Mouse (Mus musculus): ENCODE results near the gene Mthfr. TPM values are rescaled to one million over a fixed set of nuclear protein-coding genes. Genes with fewer than 3 reads are reported as not detected.

Mthfr gene
- total and polyA plus RNA-seq, 2 experiments from 2014 or later: 7.9 to 34.5 TPM

DNA sequence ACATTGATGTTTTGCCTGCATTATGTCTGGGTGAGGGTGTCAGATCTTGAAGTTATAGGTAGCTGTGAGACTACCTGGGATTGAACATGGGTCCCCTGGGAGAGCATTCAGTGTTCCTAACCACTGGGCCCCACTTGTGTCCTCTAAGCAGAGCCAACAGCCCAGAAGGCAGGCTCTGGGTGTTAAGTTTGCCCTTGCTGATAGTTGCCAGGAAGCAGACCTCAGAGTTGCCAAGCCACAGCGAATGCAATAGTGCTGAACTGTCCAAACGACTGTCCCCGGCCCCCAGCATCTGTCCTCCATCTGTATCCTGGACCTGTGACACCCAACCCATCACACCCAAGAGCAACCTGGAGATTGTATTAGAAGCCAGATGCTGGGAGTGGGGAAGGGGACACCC lies 59.8 kb downstream of the Mthfr start:
- DNase-seq (no peak), ATAC-seq (no peak)
- WGBS: 71% methylated on average over 3 of the region's 3 CpGs
- Histone ChIP-seq H3K4me2 (ENCODE audit: low read depth) (no peak overlapping the region), H3K9me3 (ENCODE audit: low read length) (no peaks in the 10 kb centered on the region), H3K27me3 (ENCODE audit: insufficient read depth, low read length) (no peaks in the 10 kb centered on the region), H3K36me3 (ENCODE audit: insufficient read depth) (peaks cover 12% of the 10 kb centered on the region), H3K4me1 (ENCODE audit: insufficient read depth) (peaks cover 5% of the 10 kb centered on the region; the same call in 1 of the 2 replicates), H3K4me3 (ENCODE audit: low read depth, low read length) (no peak overlapping the region), H3K9ac (no peak overlapping the region), H3K27ac (ENCODE audit: low read depth, low read length) (no peak overlapping the region)
- no peak for TF ChIP-seq CTCF (IDR thresholded peaks at IDR 0.05; ENCODE audit: low read depth)

DNA sequence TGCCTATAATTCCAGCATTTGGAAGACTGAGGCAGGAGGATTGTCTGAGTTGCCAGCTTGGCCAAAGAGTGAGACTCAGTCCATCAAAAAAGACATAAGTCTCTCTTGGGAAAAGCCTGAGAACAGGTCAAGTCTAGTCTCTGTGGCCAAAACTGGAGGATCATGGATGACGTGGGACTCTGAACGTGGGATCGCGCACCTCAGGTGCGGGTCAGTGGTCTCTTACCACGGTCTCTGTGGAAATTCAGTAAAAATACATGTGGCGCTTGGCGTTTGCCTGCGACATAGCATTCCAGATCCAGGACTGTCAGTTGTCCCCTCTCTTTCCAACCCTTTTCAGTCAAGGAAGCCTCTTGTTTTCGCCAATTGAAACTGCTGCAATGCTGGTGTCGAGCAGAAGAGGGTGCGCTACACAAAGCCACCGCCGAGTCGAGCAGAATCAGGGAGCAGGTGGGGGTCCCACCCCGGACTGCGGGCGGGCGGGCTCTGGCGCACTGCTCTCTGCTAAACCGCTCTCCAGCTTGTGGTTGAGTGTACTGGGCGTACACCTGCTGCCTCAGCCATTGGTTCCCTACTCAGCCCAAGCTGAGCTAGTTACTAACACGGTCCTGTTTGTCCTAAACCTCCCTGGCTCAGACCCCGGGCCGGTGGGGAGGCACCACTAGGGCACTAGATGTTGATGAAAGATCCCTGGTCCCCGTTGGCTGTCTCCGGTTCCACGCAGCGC lies 63.1 kb downstream of the Mthfr start:
- DNase-seq (peak; percentile 85), ATAC-seq (peak; percentile 94)
- Histone ChIP-seq H3K27me3 (ENCODE audit: insufficient read depth, low read length) (no peaks in the 10 kb centered on the region), H3K4me1 (ENCODE audit: insufficient read depth) (peaks cover 5% of the 10 kb centered on the region; the same call in 1 of the 2 replicates), H3K9me3 (ENCODE audit: low read length) (no peaks in the 10 kb centered on the region), H3K4me3 (ENCODE audit: low read depth, low read length) (0 out of 2 replicates have a peak overlapping the region, but pooled peaks have one; percentile 7), H3K27ac (ENCODE audit: low read depth, low read length) (peak overlapping the region; percentile 69), H3K4me2 (ENCODE audit: low read depth) (peak overlapping the region; percentile 37), H3K36me3 (ENCODE audit: insufficient read depth) (peaks cover 15% of the 10 kb centered on the region), H3K9ac (peak overlapping the region; percentile 39; the same call in 1 of the 2 replicates)
- peak; percentile 85 for TF ChIP-seq CTCF (IDR thresholded peaks at IDR 0.05; ENCODE audit: low read depth)
- 14% methylated on average over 29 of the region's 29 CpGs for WGBS

DNA sequence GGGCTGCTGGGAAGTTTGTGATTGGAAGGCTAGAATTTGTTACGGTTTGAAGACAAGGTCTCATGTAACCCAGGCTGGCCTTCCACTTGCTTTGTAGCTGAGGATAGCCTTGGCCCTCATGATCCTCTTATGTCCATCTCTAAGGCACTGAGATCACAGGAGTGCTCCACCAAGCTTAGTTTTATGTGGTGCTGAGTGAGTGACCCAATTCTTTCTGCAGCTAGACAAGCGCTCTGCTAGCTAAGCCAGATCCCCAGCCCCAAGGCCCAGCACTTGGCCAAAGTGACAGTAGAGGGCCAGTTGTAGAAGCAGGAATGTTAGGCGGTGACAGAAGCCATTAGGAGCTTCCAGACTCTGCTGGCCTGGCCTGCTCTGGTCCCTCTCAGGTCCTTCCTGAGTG lies 65.3 kb downstream of the Mthfr start:
- H3K4me1 ChIP-seq (ENCODE audit: insufficient read depth): peaks cover 10% of the 10 kb centered on the region
- no peaks in the 10 kb centered on the region for H3K9me3 ChIP-seq (ENCODE audit: low read length)
- TF ChIP-seq CTCF (IDR thresholded peaks at IDR 0.05; ENCODE audit: low read depth): no peak
- H3K27me3 ChIP-seq (ENCODE audit: insufficient read depth, low read length): no peaks in the 10 kb centered on the region
- H3K4me3 ChIP-seq (ENCODE audit: low read depth, low read length): no peak overlapping the region
- DNase-seq (no peak), ATAC-seq (no peak)
- WGBS: 87% methylated on average over 3 of the region's 3 CpGs
- H3K27ac ChIP-seq (ENCODE audit: low read depth, low read length): no peak overlapping the region
- no peak overlapping the region for H3K9ac ChIP-seq
- peaks cover 20% of the 10 kb centered on the region for H3K36me3 ChIP-seq (ENCODE audit: insufficient read depth)
- H3K4me2 ChIP-seq (ENCODE audit: low read depth): no peak overlapping the region

DNA sequence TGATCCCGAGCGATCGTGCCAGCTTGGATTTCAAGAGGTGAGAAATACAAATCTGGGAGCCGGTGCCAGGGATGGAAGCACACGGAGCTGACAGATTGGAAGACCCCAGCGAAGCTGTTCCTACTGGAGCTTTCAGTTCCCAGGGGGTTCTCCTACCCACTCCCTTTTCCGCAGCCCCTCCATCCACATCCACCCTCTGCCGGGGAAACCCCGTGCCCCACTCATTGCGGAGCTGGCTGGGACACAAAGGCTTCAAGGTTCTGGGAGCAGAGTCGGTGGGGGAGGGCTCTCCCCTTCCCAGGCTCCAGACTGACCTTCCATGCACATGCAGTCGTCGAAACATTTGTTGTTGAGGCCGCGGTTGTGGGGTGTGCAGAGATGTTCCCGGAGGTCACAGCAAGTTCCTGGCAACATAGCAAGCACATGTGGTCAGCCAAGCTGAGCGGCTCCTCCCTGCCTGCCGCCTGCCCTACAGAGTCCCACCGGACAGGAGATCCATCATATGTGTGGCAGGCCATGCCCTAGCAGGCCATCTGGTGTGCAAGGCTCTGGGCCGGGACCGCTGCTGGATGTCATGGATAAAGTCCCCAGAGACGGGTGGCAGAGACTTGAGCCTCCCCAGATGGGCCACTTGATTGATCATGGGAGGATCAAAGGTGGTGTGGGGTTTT lies 68.9 kb downstream of the Mthfr start:
- H3K27ac ChIP-seq (ENCODE audit: low read depth, low read length): 0 out of 2 replicates have a peak overlapping the region, but pooled peaks have one; percentile 29
- WGBS: 50% methylated on average over 22 of the region's 22 CpGs

DNA sequence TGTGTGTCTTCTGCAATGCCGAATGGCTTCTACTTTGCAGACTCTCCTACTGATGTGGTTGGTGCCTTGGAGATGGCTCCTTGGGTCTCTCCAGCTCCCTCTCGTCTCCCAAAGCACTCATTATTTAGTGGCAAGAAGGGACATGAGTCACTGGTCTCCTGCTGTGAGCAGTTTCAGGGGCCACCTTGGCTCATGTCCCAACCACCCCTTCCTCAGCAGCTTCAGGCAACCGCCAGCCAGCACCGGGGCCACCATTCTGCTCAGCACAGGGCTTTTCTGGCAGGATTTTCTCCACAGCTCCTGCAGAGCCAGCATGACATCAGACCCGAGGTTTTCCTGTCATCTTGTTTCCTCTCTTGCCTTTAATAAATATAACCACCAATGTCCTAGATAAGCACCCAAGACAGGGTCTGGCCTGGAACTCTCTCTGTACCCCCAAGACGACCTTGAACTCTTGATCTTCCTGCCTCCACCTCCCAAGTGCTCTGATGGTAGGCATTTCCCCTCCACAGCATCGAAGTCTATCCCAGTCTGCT lies 69.8 kb downstream of the Mthfr start:
- no peak overlapping the region for H3K9ac ChIP-seq
- H3K4me3 ChIP-seq (ENCODE audit: low read depth, low read length): no peak overlapping the region
- H3K27ac ChIP-seq (ENCODE audit: low read depth, low read length): no peak overlapping the region
- ATAC-seq (no peak), DNase-seq (no peak)
- WGBS: 50% methylated on average over 7 of the region's 7 CpGs
- no peaks in the 10 kb centered on the region for H3K9me3 ChIP-seq (ENCODE audit: low read length)
- TF ChIP-seq CTCF (IDR thresholded peaks at IDR 0.05; ENCODE audit: low read depth): no peak
- H3K36me3 ChIP-seq (ENCODE audit: insufficient read depth): peaks cover 35% of the 10 kb centered on the region
- H3K4me1 ChIP-seq (ENCODE audit: insufficient read depth): peaks cover 5% of the 10 kb centered on the region
- H3K4me2 ChIP-seq (ENCODE audit: low read depth): no peak overlapping the region
- H3K27me3 ChIP-seq (ENCODE audit: insufficient read depth, low read length): no peaks in the 10 kb centered on the region

More for the DNA sequence above, 68.9 kb downstream of the Mthfr start:
- DNase-seq (peak; percentile 84), ATAC-seq (peak; percentile 88)
- peaks cover 5% of the 10 kb centered on the region for H3K4me1 ChIP-seq (ENCODE audit: insufficient read depth)
- no peak overlapping the region for H3K9ac ChIP-seq
- H3K9me3 ChIP-seq (ENCODE audit: low read length): no peaks in the 10 kb centered on the region
- TF ChIP-seq CTCF (IDR thresholded peaks at IDR 0.05; ENCODE audit: low read depth): no peak
- no peak overlapping the region for H3K4me3 ChIP-seq (ENCODE audit: low read depth, low read length)
- peaks cover 26% of the 10 kb centered on the region for H3K36me3 ChIP-seq (ENCODE audit: insufficient read depth)
- H3K27me3 ChIP-seq (ENCODE audit: insufficient read depth, low read length): no peaks in the 10 kb centered on the region
- H3K4me2 ChIP-seq (ENCODE audit: low read depth): no peak overlapping the region

Other genes starting within 250 kb of the Mthfr start
- 6.8 and 8.6 TPM in 2 replicates for gene Zfp984, start 229.3 kb upstream of the Mthfr start, total RNA-seq (2014; rRNA removed)
- gene Zfp984, start 229.3 kb upstream of the Mthfr start, polyA plus RNA-seq (2015; fragmentation: Nextera tagmentation; extraction: Ambion mirVana): 3.9 and 4.8 TPM in 2 replicates
- gene Zfp933, start 190.7 kb upstream of the Mthfr start, total RNA-seq (2014; rRNA removed): 15.6 and 16.5 TPM in 2 replicates
- gene Zfp933, start 190.7 kb upstream of the Mthfr start, polyA plus RNA-seq (2015; fragmentation: Nextera tagmentation; extraction: Ambion mirVana): 2.9 and 4.6 TPM in 2 replicates
- gene Miip, start 170.3 kb upstream of the Mthfr start, total RNA-seq (2014; rRNA removed): 32.9 and 35.7 TPM in 2 replicates
- 31.7 and 32.3 TPM in 2 replicates for gene Miip, start 170.3 kb upstream of the Mthfr start, polyA plus RNA-seq (2015; fragmentation: Nextera tagmentation; extraction: Ambion mirVana)
- 7.4 and 8.5 TPM in 2 replicates for gene Fv1, start 170.1 kb upstream of the Mthfr start, total RNA-seq (2014; rRNA removed)
- gene Fv1, start 170.1 kb upstream of the Mthfr start, polyA plus RNA-seq (2015; fragmentation: Nextera tagmentation; extraction: Ambion mirVana): 2.7 and 4.2 TPM in 2 replicates
- 57.8 and 69.9 TPM in 2 replicates for gene Mfn2, start 134.4 kb upstream of the Mthfr start, total RNA-seq (2014; rRNA removed)
- gene Mfn2, start 134.4 kb upstream of the Mthfr start, polyA plus RNA-seq (2015; fragmentation: Nextera tagmentation; extraction: Ambion mirVana): 59.4 and 83.3 TPM in 2 replicates
- 13.5 and 18.8 TPM in 2 replicates for gene Plod1, start 102.3 kb upstream of the Mthfr start, total RNA-seq (2014; rRNA removed)
- gene Plod1, start 102.3 kb upstream of the Mthfr start, polyA plus RNA-seq (2015; fragmentation: Nextera tagmentation; extraction: Ambion mirVana): 17.3 and 17.9 TPM in 2 replicates
- gene 2510039O18Rik, start 98.2 kb upstream of the Mthfr start, total RNA-seq (2014; rRNA removed): 43.4 and 57.7 TPM in 2 replicates
- gene 2510039O18Rik, start 98.2 kb upstream of the Mthfr start, polyA plus RNA-seq (2015; fragmentation: Nextera tagmentation; extraction: Ambion mirVana): 12.0 and 12.8 TPM in 2 replicates
- gene Nppb, start 53.3 kb upstream of the Mthfr start, total RNA-seq (2014; rRNA removed): not detected in 2 replicates
- gene Nppb, start 53.3 kb upstream of the Mthfr start, polyA plus RNA-seq (2015; fragmentation: Nextera tagmentation; extraction: Ambion mirVana): 0.21 TPM in 1 of 2 replicates, not detected in the other
- gene Nppa, start 38.4 kb upstream of the Mthfr start, total RNA-seq (2014; rRNA removed): 1.5 TPM in 1 of 2 replicates, not detected in the other
- 1.1 and 2.2 TPM in 2 replicates for gene Nppa, start 38.4 kb upstream of the Mthfr start, polyA plus RNA-seq (2015; fragmentation: Nextera tagmentation; extraction: Ambion mirVana)
- gene Clcn6, start 256 bp upstream of the Mthfr start, total RNA-seq (2014; rRNA removed): 48.2 and 61.0 TPM in 2 replicates
- gene Clcn6, start 256 bp upstream of the Mthfr start, polyA plus RNA-seq (2015; fragmentation: Nextera tagmentation; extraction: Ambion mirVana): 19.9 and 26.3 TPM in 2 replicates
- 3.8 and 4.2 TPM in 2 replicates for gene Agtrap, start 49.0 kb downstream of the Mthfr start, total RNA-seq (2014; rRNA removed)
- 5.6 and 7.9 TPM in 2 replicates for gene Agtrap, start 49.0 kb downstream of the Mthfr start, polyA plus RNA-seq (2015; fragmentation: Nextera tagmentation; extraction: Ambion mirVana)
- gene Mad2l2, start 91.3 kb downstream of the Mthfr start, total RNA-seq (2014; rRNA removed): 43.6 and 45.7 TPM in 2 replicates
- 102 and 104 TPM in 2 replicates for gene Mad2l2, start 91.3 kb downstream of the Mthfr start, polyA plus RNA-seq (2015; fragmentation: Nextera tagmentation; extraction: Ambion mirVana)
- gene Draxin, start 91.6 kb downstream of the Mthfr start, total RNA-seq (2014; rRNA removed): 37.5 and 40.5 TPM in 2 replicates
- gene Draxin, start 91.6 kb downstream of the Mthfr start, polyA plus RNA-seq (2015; fragmentation: Nextera tagmentation; extraction: Ambion mirVana): 6.8 and 8.7 TPM in 2 replicates
- 22.0 and 24.0 TPM in 2 replicates for gene Fbxo6, start 113.1 kb downstream of the Mthfr start, total RNA-seq (2014; rRNA removed)
- 22.8 and 24.9 TPM in 2 replicates for gene Fbxo6, start 113.1 kb downstream of the Mthfr start, polyA plus RNA-seq (2015; fragmentation: Nextera tagmentation; extraction: Ambion mirVana)
- gene Fbxo44, start 121.4 kb downstream of the Mthfr start, total RNA-seq (2014; rRNA removed): 126 and 132 TPM in 2 replicates
- 73.3 and 81.4 TPM in 2 replicates for gene Fbxo44, start 121.4 kb downstream of the Mthfr start, polyA plus RNA-seq (2015; fragmentation: Nextera tagmentation; extraction: Ambion mirVana)
- gene Fbxo2, start 121.5 kb downstream of the Mthfr start, total RNA-seq (2014; rRNA removed): 10.2 and 11.9 TPM in 2 replicates
- 11.4 and 15.6 TPM in 2 replicates for gene Fbxo2, start 121.5 kb downstream of the Mthfr start, polyA plus RNA-seq (2015; fragmentation: Nextera tagmentation; extraction: Ambion mirVana)
- 13.2 and 17.3 TPM in 2 replicates for gene Disp3, start 248.9 kb downstream of the Mthfr start, total RNA-seq (2014; rRNA removed)
- gene Disp3, start 248.9 kb downstream of the Mthfr start, polyA plus RNA-seq (2015; fragmentation: Nextera tagmentation; extraction: Ambion mirVana): 4.1 and 6.1 TPM in 2 replicates

Data from forebrain, postnatal 0 days (tissue).